9 mouse cellular contexts compared by ENCODE assay signal in genomic region chr14:29837063-29837462, GRCm38 (mm10).
DNase-seq lines count a peak whose midpoint lies in the region.
"Had no signal": no experiment of that assay in that cellular context is flagged by ENCODE, and none has a peak within 500 bp of the region (broad histone marks: within the 10 kb centered on the region; RNA-seq: fewer than 3 reads in every experiment).

No protein-coding gene starts in this region.

- DNase-seq in embryo, embryonic 10.5 days (ENCODE audit: low spot score) = peak; percentile 2
- DNase-seq in embryo, embryonic 10 days (ENCODE audit: low spot score) = no peak
- peak; percentile 12 for DNase-seq in left cerebral cortex, postnatal 4 days
- DNase-seq in left cerebral cortex, adult 8-10 months (ENCODE audit: low spot score in 2 of 2) = no peak
- peak; percentile 53 for DNase-seq in brain, adult 2 months (ENCODE audit: low read depth, low spot score)
- DNase-seq in kidney, adult 9 months = peak; percentile 74
- DNase-seq in c-Kit-positive CD71-positive TER-119-positive erythroid progenitor cells, embryonic 14.5 days (ENCODE audit: low spot score) = no peak
- DNase-seq in cerebellum, adult 18-20 months = no peak
- DNase-seq: thymus, postnatal 36 days had no signal

- intact Hi-C loops in left cerebral cortex, postnatal 4 days (cut with DNase I) = no loop called here

Comparison
In these comparisons a context has a peak if more than half of its experiments do, and no peak if none do; other contexts are left out.
1. DNase-seq: peak in embryo, embryonic 10.5 days (single experiment), left cerebral cortex, postnatal 4 days (single experiment), brain, adult 2 months (single experiment) and kidney, adult 9 months (single experiment); none in embryo, embryonic 10 days (single experiment), left cerebral cortex, adult 8-10 months (0 of 2), c-Kit-positive CD71-positive TER-119-positive erythroid progenitor cells, embryonic 14.5 days (single experiment) and cerebellum, adult 18-20 months (0 of 2).